Mouse (Mus musculus) testis, postnatal 10 days (tissue): ENCODE measurements at regions not wholly inside any gene's neighbourhood (a gene's known extent, or its start where the extent isn't known, plus 50 kb on each side); places are given as distances from the start of the nearest gene placed in this dataset.

ENCODE experiments used
- DNase-seq: peaks from one replicate; pipeline ENCODE4 v3.0.0; 2021; ENCODE audit warnings: low spot score

- no peak for DNase-seq
Measured at GRCm38 (mm10) chr5:77594719-77595118, 186.9 kb upstream of the Igfbp7 start.

GRCm38 (mm10) chr5:77589252-77589651 is 181.4 kb upstream of the Igfbp7 start:
- DNase-seq = no peak

- DNase-seq = no peak
Measured at GRCm38 (mm10) chr5:77581702-77582101, 173.9 kb upstream of the Igfbp7 start.

DNA sequence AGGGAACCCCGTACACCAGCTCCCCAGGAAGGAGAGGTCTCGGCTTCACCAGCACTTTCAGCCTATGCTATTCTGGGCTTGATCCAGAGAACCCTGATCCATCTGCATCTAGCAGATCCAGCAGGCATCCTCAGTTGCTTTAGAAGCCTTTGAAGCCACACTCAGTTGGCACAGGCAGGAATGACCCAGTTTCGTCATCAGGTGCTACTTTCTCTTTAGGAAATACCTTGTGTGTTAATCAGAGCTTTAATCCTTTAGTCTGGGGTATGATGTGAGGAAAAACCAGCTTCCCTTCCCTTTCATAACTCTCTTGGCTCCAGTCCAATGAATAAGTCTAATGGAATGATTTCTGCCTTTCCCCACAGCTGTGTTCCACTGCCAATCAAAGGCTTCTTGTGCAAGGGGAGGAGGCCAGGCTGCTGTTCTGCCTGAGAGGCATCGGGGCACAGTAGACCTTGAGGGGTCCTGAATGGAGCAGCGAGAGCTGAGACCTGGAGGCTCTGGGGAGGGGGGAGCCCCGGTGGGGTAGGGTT is 173.3 kb upstream of the Igfbp7 start:
- no peak for DNase-seq

DNA sequence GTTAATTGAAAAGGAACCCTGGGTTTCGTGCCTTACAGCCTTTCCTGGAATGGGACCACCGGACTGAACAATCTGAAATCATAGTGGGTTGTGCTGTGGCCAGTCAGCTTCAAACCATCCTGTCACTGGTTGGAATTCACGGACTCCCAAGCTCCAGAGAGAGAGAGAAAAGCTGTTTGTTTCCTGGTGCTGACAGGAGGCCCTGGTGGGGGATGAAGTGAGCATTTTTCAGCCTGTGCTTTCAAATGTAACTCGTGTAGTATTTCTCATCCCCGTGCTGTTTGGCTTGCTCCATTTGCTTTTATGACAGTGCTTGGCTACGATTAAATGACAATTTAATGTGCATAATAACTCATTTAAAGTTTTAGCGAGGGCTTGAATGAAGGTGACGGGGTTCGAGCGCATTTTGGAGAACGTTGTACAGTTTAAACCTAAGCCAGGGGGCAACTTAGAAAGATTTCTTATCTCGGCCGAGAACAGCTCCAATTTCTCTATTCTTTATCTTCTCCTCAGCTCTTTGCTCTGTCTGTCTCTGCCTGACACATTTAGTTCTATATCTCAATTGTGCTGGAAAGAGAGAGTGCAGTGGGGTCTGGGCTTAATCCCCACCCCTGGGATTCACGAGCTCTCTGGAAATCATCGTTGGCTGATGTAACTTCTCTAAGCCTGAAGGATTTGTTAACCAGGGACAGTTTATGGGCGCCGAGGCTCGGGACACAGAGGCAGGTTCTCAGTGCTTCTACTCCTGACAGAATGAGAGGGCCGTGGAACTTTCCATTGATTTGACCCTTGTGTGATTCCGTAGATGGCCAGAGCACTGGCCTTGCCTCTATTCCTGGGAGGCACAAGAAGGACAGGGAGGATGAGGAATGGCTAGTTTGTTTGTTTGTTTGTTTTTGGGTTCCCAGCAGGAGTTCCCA is 172.2 kb upstream of the Igfbp7 start:
- DNase-seq = no peak

DNA sequence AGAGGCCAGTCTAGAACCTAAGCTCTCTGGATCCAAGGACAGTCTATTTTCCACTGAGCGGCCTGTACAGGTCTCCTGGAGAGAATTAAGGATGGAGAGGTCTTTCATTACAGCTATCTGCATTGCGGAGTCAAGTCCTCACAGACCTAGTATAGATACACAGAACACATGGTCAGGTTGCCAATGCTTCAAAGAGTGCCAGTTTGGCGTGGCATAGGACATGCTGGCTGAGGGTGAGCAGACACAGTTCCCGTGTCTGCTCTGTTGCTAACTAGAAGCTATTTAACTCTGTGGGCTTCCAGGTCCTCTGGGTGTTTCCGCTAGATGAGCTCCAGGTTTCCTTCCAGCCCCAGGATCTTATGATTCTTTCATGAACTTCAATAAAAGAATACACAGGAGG is 169.0 kb upstream of the Igfbp7 start:
- no peak for DNase-seq

- DNase-seq = no peak
Measured at GRCm38 (mm10) chr5:77575780-77576179, 167.9 kb upstream of the Igfbp7 start.

- DNase-seq = peak; percentile 44
Measured at GRCm38 (mm10) chr5:77570364-77570763, 162.5 kb upstream of the Igfbp7 start.

GRCm38 (mm10) chr5:77568121-77568520 is 160.3 kb upstream of the Igfbp7 start:
- peak; percentile 56 for DNase-seq

GRCm38 (mm10) chr5:77552580-77552979 is 144.7 kb upstream of the Igfbp7 start:
- no peak for DNase-seq

DNA sequence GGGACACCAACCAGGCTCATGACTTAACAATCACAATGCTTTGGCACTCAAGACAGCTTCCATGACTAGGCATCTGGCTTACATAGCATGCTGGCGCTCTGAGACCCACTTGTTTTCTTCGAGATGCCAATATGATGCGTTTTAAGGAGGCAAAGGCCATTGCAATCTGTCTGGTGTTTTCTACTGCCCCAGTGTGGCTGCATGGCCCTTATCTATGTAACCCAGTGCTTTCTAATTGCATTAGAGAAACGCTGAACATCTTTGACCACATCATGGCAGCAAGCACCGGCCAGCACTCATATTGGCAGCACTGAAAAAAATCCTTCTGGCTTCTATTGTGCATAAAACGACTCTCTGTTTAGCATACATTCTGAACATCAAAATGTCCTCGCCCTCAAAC is 144.2 kb upstream of the Igfbp7 start:
- DNase-seq = no peak

GRCm38 (mm10) chr5:77546001-77546620 is 138.3 kb upstream of the Igfbp7 start:
- no peak for DNase-seq

DNA sequence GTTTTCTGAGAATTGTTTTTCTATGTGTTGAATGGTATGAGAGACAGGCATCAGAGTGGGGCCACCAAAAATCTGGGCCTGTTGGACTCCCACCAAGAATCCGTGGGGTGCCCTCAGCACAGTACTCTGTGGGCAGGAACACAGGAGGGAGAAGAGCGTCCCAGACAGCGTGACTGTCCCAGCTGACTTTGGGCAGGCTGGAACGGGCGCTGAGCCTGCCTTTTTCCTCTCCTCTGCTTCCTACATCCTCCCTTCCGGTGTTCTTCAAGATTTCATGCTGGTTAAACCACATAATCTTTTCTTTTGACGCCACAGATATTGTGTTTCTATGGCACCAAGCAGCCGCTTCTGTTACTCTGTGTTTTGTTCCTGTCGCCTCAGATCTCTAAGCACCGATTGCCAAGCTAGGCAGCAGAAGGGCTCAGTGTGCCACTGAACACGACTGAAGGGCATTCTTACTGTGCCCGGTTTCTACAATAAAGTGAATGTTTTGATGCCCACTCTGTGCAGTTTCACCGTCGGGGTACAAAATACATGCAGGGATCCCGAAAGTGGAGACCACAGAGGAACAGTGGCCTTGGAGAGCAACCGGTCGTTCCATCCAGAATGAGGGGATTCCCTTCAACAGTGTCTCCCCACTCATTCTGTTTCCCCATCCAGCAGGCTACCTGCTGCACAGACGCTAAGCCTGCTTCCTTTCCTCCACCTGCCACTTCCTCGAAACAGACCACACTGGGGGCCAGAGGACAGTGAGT is 124.6 kb upstream of the Igfbp7 start:
- DNase-seq = no peak

- no peak for DNase-seq
Measured at GRCm38 (mm10) chr5:77530376-77530775, 122.5 kb upstream of the Igfbp7 start.

DNA sequence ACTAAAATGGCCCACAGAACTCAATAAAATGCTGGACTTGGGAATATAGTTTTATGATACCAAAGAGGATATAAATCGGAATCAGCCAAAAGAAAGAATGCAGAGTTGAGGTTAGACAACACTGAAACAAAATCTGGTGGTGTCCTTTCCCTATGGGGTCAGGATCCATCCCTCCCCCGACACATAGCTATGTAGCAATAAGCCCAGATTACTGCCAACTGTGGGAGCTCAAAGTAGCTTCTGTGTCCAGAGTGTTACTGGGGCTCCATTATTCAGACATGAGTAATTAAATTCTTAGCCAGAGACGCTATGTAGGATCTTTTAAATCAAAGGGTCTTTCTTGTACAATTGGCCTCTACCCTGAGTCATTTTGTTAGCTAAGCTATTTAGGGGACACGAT is 109.4 kb upstream of the Igfbp7 start:
- no peak for DNase-seq

DNA sequence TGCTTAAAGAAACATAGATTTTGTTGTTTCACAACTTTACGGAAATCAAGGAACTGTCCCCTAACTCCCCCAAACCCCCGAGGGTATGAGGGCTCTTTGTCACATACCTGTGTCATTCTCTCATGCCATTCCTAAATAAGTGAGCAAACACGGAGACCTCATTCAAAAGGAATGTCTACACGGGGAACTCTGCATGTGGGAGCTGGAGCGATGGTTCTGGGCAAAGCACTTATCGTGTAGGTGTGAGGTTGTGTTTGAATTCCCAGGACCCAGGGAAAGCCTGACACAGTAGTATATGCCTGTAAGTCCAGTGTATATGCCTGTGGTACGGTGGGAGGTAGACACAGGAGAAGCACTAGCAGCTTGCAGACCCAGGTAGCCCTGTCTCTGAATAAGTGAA is 107.6 kb upstream of the Igfbp7 start:
- DNase-seq = no peak

GRCm38 (mm10) chr5:77502684-77503083 is 94.8 kb upstream of the Igfbp7 start:
- DNase-seq = no peak

- DNase-seq = no peak
Measured at GRCm38 (mm10) chr5:77499949-77500460, 92.2 kb upstream of the Igfbp7 start.

- DNase-seq = no peak
Measured at GRCm38 (mm10) chr5:77494601-77495000, 86.8 kb upstream of the Igfbp7 start.

DNA sequence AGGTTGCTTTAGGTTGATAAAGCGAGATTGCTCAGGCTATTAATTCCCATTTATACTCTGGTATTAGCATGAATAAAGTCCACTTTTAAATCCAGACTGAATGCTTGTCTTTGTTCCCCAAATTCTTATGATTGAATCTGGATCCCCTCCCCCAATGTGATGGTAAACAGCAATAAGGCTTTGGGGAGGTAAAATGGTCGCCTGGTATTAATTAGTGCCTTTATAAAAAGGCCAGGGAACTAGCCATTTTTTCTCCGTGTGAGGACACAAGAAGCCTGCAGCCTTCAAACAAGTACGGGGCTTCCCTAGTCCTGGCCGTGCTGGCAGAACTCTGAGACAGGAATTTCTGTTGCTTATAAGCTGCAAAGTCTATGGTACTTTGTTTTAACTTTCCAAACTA is 81.1 kb upstream of the Igfbp7 start:
- DNase-seq = no peak

- no peak for DNase-seq
Measured at GRCm38 (mm10) chr5:77487837-77488827, 80.3 kb upstream of the Igfbp7 start.
